Mouse (Mus musculus) Patski (cell line): ENCODE measurements around the gene Gm49322. TPM values are rescaled to one million over a fixed set of nuclear protein-coding genes. Genes with fewer than 3 reads are reported as not detected.
"Not testable (repeated sequence)": the region's sequence is repeated elsewhere in the genome, so short reads cannot be mapped to it uniquely, and the experiment has no call there.

ENCODE experiments used
- ATAC-seq: fragments of 100-300 bp; one replicate; pipeline ENCODE4 v1.8.0; 2021
- CTCF ChIA-PET: fragments of 350-600 bp; sonication (Branson Sonifier 250); formaldehyde crosslinking; loops from one replicate; lab custom pipeline; 2022; ENCODE audit warnings: inconsistent platforms; lab: Charles Lee
- POLR2A ChIA-PET: fragments of 350-600 bp; sonication (Branson Sonifier 250); formaldehyde crosslinking; loops from one replicate; lab custom pipeline; 2022; ENCODE audit warnings: antibody characterized with exemption, inconsistent platforms; lab: Charles Lee
- DNase-seq: peaks from one replicate; pipeline ENCODE4 v3.0.0-alpha.2; 2011; ENCODE audit warnings: low read depth, low spot score
- H3K27me3 ChIP-seq: fragments of 371-371 bp; one replicate; pipeline ENCODE4 v1.5.1; 2021
- CTCF ChIP-seq: fragments of 100-300 bp; IDR thresholded peaks from one replicate; pipeline ENCODE4 v1.5.1; 2021
- in situ Hi-C: fragments of 300-500 bp; cut with MboI; formaldehyde crosslinking; loops from 3 replicates; pipeline ENCODE4 v1.11.1; 2018; ENCODE audit warnings: low pct_unique_long_range_greater_than_20kb, mixed read lengths
- polyA plus RNA-seq: library from polyadenylated mRNA; unstranded; gene quantifications from one replicate; pipeline ENCODE4 v1.2.3, GENCODE M21; 2021

Gm49322 gene
- polyA plus RNA-seq, 1 experiment from 2014 or later: 1.7 TPM

DNA sequence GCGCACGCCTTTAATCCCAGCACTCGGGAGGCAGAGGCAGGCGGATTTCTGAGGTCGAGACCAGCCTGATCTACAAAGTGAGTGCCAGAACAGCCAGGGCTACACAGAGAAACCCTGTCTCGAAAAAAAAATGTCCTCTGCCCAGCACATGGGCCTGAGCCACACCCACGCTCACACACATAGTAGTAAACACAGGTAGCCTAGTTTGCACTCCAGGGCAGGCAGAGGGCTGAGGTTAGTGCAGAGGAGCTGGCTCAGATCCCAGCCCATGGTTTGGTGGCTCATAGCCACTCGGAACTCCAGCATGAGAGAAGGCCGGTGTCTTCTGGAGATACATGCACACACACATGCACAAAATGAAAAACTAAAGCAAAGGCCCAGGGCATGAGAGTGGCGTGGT lies 41.1 kb downstream of the Gm49322 start:
- no peak for DNase-seq
- no peak for TF ChIP-seq CTCF
- in situ Hi-C loops: no loop called here
- H3K27me3 ChIP-seq: no peaks in the 10 kb centered on the region
- ATAC-seq: no peak
- ChIA-PET POLR2A (no interaction called here), CTCF (no interaction called here)

DNA sequence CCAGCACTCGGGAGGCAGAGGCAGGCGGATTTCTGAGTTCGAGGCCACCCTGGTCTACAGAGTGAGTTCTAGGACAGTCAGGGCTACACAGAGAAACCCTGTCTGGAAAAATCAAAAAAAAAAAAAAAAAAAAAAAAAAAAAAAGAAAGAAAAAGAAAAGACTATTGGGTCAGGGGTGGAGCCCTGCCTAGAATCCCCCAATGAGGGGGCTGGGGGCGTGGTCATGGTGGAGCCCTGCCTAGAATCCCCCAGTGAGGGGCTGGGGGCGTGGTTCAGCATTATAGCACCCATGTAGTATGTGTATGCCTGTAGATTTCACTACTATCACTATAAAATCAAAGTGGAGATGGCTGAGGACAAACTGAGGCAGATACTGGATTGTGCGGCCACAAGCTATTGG lies 44.1 kb downstream of the Gm49322 start:
- DNase-seq, H3K27me3 ChIP-seq, CTCF ChIA-PET, ATAC-seq, in situ Hi-C loops: not testable (repeated sequence)
- POLR2A ChIA-PET: interaction anchor here (1.2 kb wide), 1 partner anchor 27 kb away, joined by 4 read pairs; no protein-coding TSS in a partner anchor

DNA sequence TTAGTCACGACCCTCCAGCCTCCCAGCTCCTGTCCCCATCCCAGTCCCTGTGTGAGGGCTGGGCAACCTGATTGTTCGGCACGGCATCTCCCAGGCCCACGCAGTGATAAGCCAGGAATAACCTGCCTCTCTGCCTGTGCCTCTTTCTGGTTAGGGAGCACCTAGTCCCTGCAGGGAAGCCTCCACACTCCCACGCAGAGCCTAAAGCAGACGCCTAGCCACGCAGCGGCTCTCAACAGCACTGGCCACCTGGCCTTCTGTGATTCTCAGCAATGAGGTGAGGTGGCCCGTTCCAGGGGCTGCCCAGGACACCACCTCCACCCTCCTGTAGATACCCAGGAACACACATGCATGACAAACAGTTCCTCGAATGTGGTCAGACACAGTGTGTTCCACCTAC lies 44.6 kb downstream of the Gm49322 start:
- no peak for TF ChIP-seq CTCF
- in situ Hi-C loops: no loop called here
- ChIA-PET CTCF (no interaction called here), POLR2A (interaction anchor here (1.2 kb wide), 1 partner anchor 27 kb away, joined by 4 read pairs; no protein-coding TSS in a partner anchor)
- no peaks in the 10 kb centered on the region for H3K27me3 ChIP-seq
- DNase-seq (no peak), ATAC-seq (no peak)

DNA sequence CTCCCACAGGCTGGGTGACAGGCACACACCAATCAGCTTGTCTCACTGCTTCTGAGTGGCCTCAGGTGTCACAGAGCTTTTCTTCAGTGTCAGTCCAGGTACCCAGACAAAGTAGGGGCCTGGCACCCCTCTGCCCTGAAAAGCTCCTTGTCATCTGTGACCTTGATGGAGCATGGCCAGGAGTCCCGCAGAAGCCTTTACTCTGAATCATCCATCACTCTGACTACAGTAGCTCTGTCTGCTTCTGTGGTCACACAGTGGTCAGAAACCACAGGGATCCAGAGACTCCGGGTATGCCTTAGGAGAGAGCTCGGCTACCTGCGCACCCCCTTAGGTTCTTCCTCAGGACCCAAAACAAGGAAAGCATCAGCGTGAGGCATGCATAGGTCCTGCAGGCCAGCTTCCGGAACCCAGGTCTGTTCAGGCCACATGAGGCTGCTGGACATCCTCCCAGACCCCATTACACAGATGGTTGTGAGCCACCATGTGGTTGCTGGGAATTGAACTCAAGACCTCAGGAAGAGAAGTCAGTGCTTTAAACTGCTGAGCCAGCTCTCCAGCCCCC lies 47.4 kb downstream of the Gm49322 start:
- no peak for TF ChIP-seq CTCF
- in situ Hi-C loops: no loop called here
- DNase-seq (no peak), ATAC-seq (no peak)
- CTCF ChIA-PET: interaction anchor here (1.0 to 2.2 kb wide), 7 partner anchors 11 to 92 kb away, joined by 3 to 6 read pairs (median 4); partner anchors contain the start of genes Csnk1g2 and Rexo1
- POLR2A ChIA-PET: interaction anchor here (1.1 to 2.9 kb wide), 4 partner anchors 25 to 44 kb away, joined by 3 to 9 read pairs (median 4); partner anchors contain the start of genes Csnk1g2 and Mknk2
- no peaks in the 10 kb centered on the region for H3K27me3 ChIP-seq

DNA sequence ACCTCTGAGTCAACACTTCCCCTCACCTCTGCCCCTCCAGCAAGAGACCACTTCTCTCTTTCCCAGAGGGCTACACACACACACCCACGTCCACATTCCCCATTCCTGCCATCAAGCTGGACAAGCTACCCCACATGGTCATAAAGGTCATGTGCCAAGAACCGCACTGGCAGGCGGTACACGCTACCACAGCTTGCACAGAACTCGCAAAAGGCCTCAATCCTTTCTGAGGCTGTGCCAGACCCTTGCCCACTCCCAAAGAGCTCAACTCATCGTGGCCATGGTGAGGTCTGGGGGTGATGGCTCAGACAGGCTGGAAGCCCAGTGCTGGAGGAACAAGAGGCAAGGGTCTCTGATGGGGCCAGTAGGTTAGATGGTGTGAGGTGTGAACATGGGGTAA lies 49.0 kb downstream of the Gm49322 start:
- ATAC-seq (no peak), DNase-seq (no peak)
- no peak for TF ChIP-seq CTCF
- in situ Hi-C loops: no loop called here
- POLR2A ChIA-PET: interaction anchor here (1.2 to 2.9 kb wide), 3 partner anchors 22 to 33 kb away, joined by 4 to 9 read pairs (median 5); partner anchors contain the start of gene Csnk1g2
- CTCF ChIA-PET: interaction anchor here (1.1 to 2.2 kb wide), 2 partner anchors 13 to 29 kb away, joined by 4 to 6 read pairs; no protein-coding TSS in a partner anchor
- H3K27me3 ChIP-seq: no peaks in the 10 kb centered on the region

DNA sequence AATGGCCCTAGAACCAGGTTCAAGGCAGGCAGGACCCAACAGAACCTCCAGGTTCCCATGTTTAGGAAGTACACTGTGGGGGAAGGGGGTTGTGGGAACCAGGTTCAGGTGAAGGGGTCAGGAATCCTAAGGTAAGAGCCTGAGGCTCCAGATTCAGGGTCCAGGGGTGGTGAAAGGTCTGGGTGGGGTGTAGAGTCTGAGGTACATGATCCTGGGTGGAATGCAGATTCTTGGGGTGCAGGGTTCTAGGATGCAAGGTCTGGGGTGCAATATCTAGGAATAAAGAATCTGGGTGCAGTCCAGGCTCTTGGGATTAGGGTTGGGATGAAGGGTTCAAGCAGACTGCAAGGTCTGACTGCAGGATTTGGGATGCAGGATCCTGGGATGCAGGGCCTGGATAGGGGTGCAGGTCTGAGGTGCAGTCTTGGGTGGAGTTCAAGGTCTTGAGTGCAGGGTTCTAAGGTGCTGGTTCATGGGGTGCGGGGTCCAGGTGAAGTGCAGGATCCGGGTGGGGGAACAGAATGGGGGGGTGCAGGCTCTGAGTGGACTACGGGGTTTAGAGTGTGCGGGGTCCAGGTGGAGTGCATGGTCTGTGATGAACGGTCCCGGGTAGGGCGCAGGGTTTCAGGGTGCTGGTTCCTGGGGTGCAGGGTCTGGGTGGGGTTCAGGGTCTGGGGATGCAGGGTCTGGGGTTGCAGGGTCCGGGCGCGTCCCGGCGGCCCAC lies 49.7 kb downstream of the Gm49322 start:
- POLR2A ChIA-PET: interaction anchor here (1.2 to 2.9 kb wide), 2 partner anchors 21 to 33 kb away, joined by 4 to 9 read pairs; partner anchors contain the start of gene Csnk1g2
- DNase-seq: no peak
- TF ChIP-seq CTCF: no peak
- in situ Hi-C loops: no loop called here
- CTCF ChIA-PET: no interaction called here
- ATAC-seq: no peak
- H3K27me3 ChIP-seq: no peaks in the 10 kb centered on the region

DNA sequence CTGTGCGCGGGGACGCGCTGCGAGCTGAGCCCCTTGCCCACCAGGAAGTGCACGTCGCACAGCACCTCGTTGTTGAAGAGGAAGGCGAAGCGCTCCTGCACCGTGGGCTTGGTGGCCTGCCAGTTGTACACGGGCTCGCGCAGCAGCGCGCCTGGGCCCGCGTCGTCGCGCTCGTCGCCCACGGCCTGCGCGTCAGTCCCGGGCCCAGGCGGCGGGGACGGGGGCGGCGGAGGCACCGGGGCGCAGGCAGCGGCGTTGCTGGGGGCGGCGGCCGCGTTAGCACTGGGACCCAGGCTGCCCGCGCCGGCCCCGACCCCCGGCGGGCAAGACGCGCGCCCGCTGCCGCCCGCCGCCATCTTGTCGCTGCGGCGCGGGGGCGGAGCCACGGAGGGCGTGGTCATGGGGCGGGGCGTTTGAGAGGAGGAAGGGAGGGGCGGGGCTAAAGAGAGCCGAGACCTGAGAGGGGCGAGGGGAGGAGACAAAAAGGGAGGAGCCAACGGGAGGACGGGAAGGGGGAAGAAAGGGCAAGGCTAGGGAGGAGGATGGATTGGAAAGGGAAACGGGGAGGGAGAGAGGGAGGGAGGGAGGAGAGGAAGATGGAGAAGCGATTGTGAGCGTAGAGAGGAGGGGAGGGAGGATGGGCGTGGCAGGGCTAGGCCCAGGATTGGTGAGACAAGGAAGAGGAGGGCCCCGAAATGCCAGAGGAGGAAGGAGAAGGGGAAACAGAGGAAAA lies 50.5 kb downstream of the Gm49322 start:
- DNase-seq: no peak
- no peak for TF ChIP-seq CTCF
- POLR2A ChIA-PET: no interaction called here
- H3K27me3 ChIP-seq: no peaks in the 10 kb centered on the region
- CTCF ChIA-PET: no interaction called here
- ATAC-seq: peak; percentile 55
- in situ Hi-C loops: no loop called here

DNA sequence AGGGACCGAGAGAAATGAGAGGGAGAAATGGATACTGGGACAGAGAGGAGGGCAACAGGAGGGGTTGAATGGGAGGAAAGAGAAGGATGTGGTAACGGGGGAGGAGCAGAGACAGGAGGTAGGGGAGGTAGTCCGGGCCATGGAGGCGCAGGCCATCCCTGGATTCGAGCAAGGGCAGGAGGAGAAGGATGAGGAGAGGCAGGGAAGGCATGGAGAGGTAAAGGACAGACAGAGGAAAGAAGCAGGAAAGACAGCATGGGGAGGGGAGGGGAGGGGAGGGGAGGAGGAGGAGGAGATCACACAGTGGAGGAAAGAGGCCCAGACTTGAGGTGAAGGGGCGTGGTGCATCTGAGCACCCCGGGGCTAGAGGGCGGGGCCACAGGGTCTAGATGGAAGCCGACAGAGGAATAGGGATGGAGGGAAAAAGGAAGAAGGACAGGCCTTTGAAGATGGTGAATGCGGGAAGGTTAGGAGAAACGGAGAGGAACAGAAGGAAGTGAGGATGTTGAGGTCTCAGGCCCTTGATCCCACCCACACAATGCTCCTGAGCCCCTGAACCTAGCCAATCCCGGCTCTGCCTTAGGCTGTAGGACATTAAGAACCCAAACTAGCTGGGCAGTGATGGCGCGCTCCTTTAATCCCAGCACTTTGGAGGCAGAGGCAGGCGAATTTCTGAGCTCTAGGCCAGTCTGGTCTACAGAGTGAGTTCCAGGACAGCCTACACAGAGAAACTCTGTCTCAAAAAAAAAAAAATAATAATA lies 51.2 kb downstream of the Gm49322 start, which contains the start of gene Btbd2:
Gene Btbd2 (minus strand): TSS at position 209 of the 761 bp plus-strand sequence.
- in situ Hi-C loops: no loop called here
- H3K27me3 ChIP-seq: no peaks in the 10 kb centered on the region
- no peak for DNase-seq
- CTCF ChIA-PET: interaction anchor here (2.4 kb wide), 1 partner anchor 31 kb away, joined by 10 read pairs; no protein-coding TSS in a partner anchor
- ATAC-seq: no peak
- TF ChIP-seq CTCF: no peak
- POLR2A ChIA-PET: no interaction called here

DNA sequence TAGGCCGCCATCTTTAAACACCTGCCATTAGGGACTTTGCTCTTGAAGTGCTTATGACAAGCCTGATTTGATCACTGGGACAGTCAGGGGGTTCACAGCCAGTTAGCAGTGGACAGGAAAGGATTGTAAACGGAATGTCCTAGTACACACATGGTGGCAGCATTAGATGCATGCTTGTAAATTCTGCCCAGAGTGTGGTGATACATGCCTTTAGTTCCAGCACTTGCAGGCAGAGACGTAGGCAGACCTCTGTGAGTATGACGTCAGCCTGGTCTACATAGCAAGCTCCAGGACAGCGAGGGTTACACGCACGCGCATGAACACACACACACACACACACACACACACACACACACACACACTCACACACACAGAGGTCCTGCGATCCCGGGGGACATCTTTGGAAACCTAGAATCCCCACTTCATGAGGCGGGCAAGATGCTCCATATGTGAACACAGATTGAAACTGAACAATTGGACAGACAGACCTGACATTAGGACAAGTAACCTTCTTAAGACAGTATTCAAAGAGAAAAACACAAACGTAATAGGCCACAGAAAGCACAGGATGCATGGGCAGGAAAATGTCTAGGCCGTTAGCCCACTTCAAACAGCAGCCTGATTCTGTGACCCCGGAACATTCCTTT lies 52.5 kb downstream of the Gm49322 start:
- in situ Hi-C loops: no loop called here

More for the DNA sequence above, 52.5 kb downstream of the Gm49322 start:
- DNase-seq (no peak), ATAC-seq (no peak)
- no peaks in the 10 kb centered on the region for H3K27me3 ChIP-seq
- CTCF ChIA-PET: interaction anchor here (0.7 to 2.4 kb wide), 2 partner anchors 30 to 58 kb away, joined by 3 to 10 read pairs; no protein-coding TSS in a partner anchor
- POLR2A ChIA-PET: no interaction called here
- TF ChIP-seq CTCF: no peak
